Mouse (Mus musculus) intestine, embryonic 16.5 days (tissue): ENCODE measurements at regions not wholly inside any gene's neighbourhood (a gene's known extent, or its start where the extent isn't known, plus 50 kb on each side); places are given as distances from the start of the nearest gene placed in this dataset.
"Not testable (repeated sequence)": the region's sequence is repeated elsewhere in the genome, so short reads cannot be mapped to it uniquely, and the experiment has no call there.

Source experiments
- ATAC-seq: fragments of 200-750 bp; cut with Nextera tagmentation; 2 replicates; pipeline ENCODE4 v1.8.0; 2017; ENCODE audit warnings: moderate TSS enrichment, moderate library complexity
- H3K27ac ChIP-seq: fragments of 300-500 bp; sonication (generic); 2 replicates; pipeline ENCODE4 v1.5.1; 2014; ENCODE audit warnings: mild to moderate bottlenecking, low read length
- H3K27me3 ChIP-seq: fragments of 300-500 bp; sonication (generic); replicated peaks from 2 replicates; pipeline ENCODE4 v1.6.1; 2014; ENCODE audit warnings: low read length, control low read depth, mixed read lengths; ENCODE audit not compliant: control insufficient read depth, insufficient read depth
- H3K36me3 ChIP-seq: fragments of 300-500 bp; sonication (generic); 2 replicates; pipeline ENCODE4 v1.6.1; 2014; ENCODE audit warnings: low read length, control low read depth; ENCODE audit not compliant: control insufficient read depth, insufficient read depth
- H3K4me1 ChIP-seq: fragments of 300-500 bp; sonication (generic); 2 replicates; pipeline ENCODE4 v1.6.1; 2014; ENCODE audit warnings: low read length, control low read depth, mixed read lengths; ENCODE audit not compliant: control insufficient read depth, insufficient read depth
- H3K4me2 ChIP-seq: fragments of 300-500 bp; sonication (generic); 2 replicates; pipeline ENCODE4 v1.6.1; 2014; ENCODE audit warnings: low read depth, low read length, control low read depth
- H3K4me3 ChIP-seq: fragments of 300-500 bp; sonication (generic); 2 replicates; pipeline ENCODE4 v1.5.1; 2014; ENCODE audit warnings: mild to moderate bottlenecking, low read length
- H3K9ac ChIP-seq: fragments of 300-500 bp; sonication (generic); 2 replicates; pipeline ENCODE4 v1.6.1; 2014; ENCODE audit warnings: low read depth, low read length
- H3K9me3 ChIP-seq: fragments of 300-500 bp; sonication (generic); 2 replicates; pipeline ENCODE4 v1.6.1; 2016; ENCODE audit warnings: low read length, control low read depth; ENCODE audit not compliant: control insufficient read depth
- WGBS: fragments of 180-500 bp; shearing (Covaris S2); extraction: QIAGEN DNeasy Blood & Tissue Kit; methylation state at CpG from one replicate; pipeline ENCODE4 v1.1.7; 2014; 5-methylcytosine and 5-hydroxymethylcytosine counted together

DNA sequence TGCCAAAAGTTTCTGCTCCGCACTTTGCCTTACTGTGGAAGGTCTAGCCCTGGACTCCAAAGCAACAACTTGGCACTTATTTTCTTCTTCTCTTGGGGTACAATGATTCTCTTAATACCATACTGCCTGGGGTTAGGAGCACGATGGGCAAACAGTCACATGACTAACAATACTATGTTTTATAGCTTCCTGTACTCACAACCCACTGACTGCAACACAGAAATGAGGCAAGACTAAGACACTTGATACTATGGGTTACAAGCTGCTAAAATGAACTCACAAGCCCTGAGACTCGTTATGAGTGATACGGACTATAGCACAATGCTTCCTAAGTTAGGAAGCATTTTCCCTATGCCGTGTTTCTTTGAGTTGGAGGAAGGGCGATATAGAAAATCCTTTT is 222.3 kb upstream of the Zpld1 start:
- Histone ChIP-seq H3K36me3 (no peaks in the 10 kb centered on the region), H3K4me3 (no peak overlapping the region), H3K4me2 (no peak overlapping the region), H3K27me3 (no peaks in the 10 kb centered on the region), H3K27ac (no peak overlapping the region), H3K4me1 (0 out of 2 replicates have a peak, but pooled peaks cover 2% of the 10 kb centered on the region), H3K9ac (no peak overlapping the region), H3K9me3 (no peaks in the 10 kb centered on the region)
- ATAC-seq: peak; percentile 5
- 76% methylated on average over 6 of the region's 6 CpGs for WGBS

DNA sequence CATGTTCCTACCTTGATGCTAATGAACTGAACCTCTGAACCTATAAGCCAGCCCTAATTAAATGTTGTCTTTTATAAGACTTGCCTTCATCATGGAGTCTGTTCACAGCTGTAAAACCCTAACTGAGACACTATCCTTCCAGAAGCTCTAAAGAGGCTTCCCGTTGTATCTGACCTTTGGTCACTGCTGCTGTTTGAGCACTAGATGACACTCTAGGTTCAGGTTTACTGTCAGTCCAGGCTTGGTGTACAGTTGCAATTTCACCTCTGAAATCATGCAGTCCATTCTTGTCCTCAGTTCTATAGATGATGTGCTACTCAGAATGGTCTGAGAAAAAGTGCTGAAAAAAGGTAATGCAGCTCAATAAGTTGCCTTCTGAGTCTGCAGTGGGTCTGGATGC is 221.9 kb upstream of the Zpld1 start:
- no peaks in the 10 kb centered on the region for H3K27me3 ChIP-seq
- 0 out of 2 replicates have a peak, but pooled peaks cover 2% of the 10 kb centered on the region for H3K4me1 ChIP-seq
- no peak overlapping the region for H3K4me3 ChIP-seq
- no peaks in the 10 kb centered on the region for H3K36me3 ChIP-seq
- H3K4me2 ChIP-seq: no peak overlapping the region
- 48% methylated on average over 1 of the region's 1 CpGs for WGBS
- H3K9me3 ChIP-seq: no peaks in the 10 kb centered on the region
- no peak overlapping the region for H3K9ac ChIP-seq
- H3K27ac ChIP-seq: no peak overlapping the region
- peak; percentile 64 for ATAC-seq

DNA sequence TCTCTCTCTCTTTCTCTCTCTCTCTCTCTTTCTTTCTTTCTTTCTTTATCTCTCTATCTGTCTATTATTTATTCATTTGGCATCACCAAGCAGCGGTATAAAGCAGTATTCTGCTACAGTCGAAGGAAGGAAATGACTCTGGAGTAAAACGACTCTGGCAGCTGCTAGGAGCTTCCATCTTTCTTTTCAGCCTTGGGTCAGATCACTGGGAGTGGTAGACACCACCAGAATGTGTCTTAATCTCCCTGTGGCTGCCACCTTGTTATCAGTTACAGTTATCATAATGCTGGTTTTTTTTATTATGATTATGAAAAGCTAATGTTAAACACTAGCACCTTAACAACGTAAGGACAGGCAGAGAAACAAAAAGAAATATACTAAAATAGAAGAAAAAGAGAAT is 219.2 kb upstream of the Zpld1 start:
- WGBS: 75% methylated on average over 4 of the region's 4 CpGs
- no peak for ATAC-seq
- 0 out of 2 replicates have a peak, but pooled peaks cover 2% of the 10 kb centered on the region for H3K4me1 ChIP-seq
- no peak overlapping the region for H3K27ac ChIP-seq
- H3K4me2 ChIP-seq: no peak overlapping the region
- H3K9ac ChIP-seq: no peak overlapping the region
- no peaks in the 10 kb centered on the region for H3K36me3 ChIP-seq
- no peaks in the 10 kb centered on the region for H3K9me3 ChIP-seq
- no peaks in the 10 kb centered on the region for H3K27me3 ChIP-seq
- H3K4me3 ChIP-seq: no peak overlapping the region

DNA sequence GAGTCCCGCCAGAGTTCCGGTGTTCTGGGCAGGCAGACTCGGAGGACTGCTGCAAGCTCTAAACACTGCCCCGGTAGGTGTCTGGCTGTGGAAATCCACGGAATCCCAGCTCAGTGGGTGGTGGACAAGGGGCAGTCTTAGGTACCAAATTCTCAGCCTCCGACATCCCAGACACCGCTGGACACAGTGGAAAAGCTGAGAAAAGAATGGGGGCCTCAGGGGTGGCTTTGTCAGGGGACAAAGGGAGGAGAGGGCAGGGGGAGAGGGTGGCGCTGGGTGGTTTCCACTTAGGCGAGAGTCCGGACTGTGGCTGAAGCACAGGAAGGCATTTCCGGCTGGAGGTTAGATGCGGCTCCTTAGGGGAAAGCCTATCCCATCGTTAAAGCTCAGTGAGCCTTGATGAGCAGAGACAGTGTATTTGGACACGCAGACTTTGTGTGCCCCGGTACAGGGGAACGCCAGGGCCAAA is 217.5 kb upstream of the Zpld1 start:
- H3K9me3 ChIP-seq: no peaks in the 10 kb centered on the region
- 70% methylated on average over 16 of the region's 16 CpGs for WGBS
- H3K27ac ChIP-seq: no peak overlapping the region
- H3K4me2 ChIP-seq: no peak overlapping the region
- H3K27me3 ChIP-seq: no peaks in the 10 kb centered on the region
- no peak for ATAC-seq
- H3K36me3 ChIP-seq: no peaks in the 10 kb centered on the region
- 0 out of 2 replicates have a peak, but pooled peaks cover 2% of the 10 kb centered on the region for H3K4me1 ChIP-seq
- no peak overlapping the region for H3K4me3 ChIP-seq
- H3K9ac ChIP-seq: no peak overlapping the region

DNA sequence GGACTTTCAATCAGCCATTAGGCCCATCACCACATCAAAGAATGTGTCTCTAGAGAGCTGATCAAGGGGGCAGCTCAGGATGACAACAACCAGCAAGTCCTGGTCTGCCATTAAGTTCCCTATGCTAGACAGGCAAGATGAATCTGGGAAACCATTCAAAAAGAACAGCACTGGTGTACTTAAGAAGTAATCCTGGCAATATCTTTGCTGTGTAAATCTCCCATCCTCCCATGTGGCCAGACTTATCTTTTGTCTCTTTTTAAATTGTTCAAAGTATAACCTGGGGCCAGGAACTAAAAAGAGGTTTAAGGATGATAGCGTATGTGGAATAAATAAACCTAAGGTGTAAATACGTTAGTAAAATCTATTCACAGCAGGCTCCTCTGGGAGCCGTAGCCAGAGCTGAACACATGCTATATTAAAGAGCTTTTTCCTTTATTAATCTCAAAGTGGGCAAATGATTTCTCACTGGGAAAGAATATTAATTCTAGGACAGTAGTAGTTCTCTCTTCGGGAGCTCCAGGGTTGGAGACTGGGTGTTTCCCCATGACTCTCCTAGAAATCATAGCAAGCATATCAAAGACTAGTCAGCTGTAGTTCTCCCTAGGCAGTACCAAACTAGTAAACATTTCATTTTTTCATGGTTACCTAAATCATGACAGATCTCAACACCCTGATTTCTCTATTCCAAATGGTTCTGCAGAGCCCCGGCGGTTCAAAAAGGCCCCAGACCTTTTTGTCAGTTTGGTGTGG is 216.8 kb upstream of the Zpld1 start:
- H3K4me1 ChIP-seq: no peaks in the 10 kb centered on the region
- no peaks in the 10 kb centered on the region for H3K9me3 ChIP-seq
- H3K36me3 ChIP-seq: no peaks in the 10 kb centered on the region
- H3K27me3 ChIP-seq: no peaks in the 10 kb centered on the region
- H3K4me2 ChIP-seq: no peak overlapping the region
- H3K9ac ChIP-seq: no peak overlapping the region
- ATAC-seq: no peak
- 82% methylated on average over 6 of the region's 6 CpGs for WGBS
- no peak overlapping the region for H3K4me3 ChIP-seq
- H3K27ac ChIP-seq: no peak overlapping the region

DNA sequence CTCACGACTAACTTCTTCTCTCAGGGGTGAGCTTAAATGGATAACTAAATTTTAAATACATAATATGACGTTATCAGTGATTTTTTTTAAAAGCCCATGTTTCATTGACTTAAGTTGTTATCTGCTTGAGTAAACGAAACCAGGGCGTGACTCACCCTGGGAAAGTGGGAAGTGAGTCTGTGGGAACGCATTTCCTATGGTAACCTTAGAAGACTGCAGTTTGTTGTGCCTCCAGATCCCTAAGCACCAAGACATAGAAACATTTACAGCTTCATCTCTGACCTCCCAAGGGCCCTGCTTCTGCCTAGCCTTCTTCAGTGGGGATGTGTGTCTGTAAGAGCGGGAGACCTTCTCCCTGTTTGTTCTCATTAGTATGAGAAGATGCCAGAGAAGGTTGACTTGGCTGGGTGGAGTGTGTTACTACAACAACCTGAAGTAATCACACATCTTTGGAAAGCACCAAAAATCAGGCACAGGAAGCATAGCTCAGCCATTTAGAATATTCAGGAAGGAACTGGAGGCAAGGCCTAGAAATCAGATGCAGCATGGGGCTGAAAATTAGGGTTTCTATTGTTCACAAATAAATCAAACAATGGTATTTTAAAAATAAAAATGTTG is 207.1 kb upstream of the Zpld1 start:
- Histone ChIP-seq H3K4me1 (peaks cover 3% of the 10 kb centered on the region; the same call in 1 of the 2 replicates), H3K27ac (no peak overlapping the region), H3K4me2 (no peak overlapping the region), H3K27me3 (no peaks in the 10 kb centered on the region), H3K4me3 (no peak overlapping the region), H3K36me3 (no peaks in the 10 kb centered on the region), H3K9me3 (no peaks in the 10 kb centered on the region), H3K9ac (no peak overlapping the region)
- ATAC-seq: peak; percentile 93
- 37% methylated on average over 6 of the region's 6 CpGs for WGBS

DNA sequence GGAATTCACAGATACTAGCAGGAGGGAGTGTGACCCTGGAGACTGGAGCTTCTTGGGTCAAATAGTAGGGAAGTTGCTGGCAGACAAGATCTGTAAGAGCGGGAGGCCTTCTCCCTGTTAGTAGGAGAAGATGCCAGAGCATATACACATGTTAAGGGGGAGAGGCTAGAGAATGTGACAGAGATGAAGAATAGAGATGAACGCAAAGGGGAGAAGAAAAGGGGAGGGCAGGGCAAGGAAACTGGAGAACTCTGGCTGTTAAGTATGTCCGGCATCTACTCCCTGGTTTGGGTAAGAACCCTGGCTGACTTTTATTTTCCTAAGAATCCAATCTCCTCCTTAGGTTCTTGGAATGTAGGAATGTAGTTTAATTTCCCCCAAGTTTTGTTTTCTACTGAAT is 206.5 kb upstream of the Zpld1 start:
- no peak overlapping the region for H3K4me3 ChIP-seq
- ATAC-seq: peak; percentile 62
- no peaks in the 10 kb centered on the region for H3K27me3 ChIP-seq
- no peak overlapping the region for H3K27ac ChIP-seq
- no peaks in the 10 kb centered on the region for H3K9me3 ChIP-seq
- no peak overlapping the region for H3K4me2 ChIP-seq
- H3K36me3 ChIP-seq: no peaks in the 10 kb centered on the region
- WGBS: 62% methylated on average over 3 of the region's 3 CpGs
- H3K9ac ChIP-seq: no peak overlapping the region
- H3K4me1 ChIP-seq: peaks cover 3% of the 10 kb centered on the region; the same call in 1 of the 2 replicates

DNA sequence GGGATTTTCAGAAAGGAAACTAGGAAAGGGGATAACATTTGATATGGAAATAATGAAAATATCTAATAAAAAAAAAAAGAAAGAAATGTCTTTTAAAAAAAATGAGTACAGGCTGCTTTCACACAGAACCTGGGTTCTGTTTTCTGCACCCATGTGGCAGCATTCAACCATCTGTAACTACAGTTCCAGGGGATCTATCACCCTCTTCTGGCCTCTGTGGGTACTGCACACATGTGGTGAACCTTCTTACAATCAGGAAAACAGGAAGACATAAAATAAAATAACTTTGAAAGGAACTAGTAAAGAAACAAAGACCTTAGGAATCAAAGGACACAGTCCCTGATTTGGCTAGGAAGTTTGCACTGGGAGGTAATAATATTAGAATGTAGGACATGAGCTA is 205.5 kb upstream of the Zpld1 start:
- ATAC-seq: no peak
- H3K27me3 ChIP-seq: no peaks in the 10 kb centered on the region
- no peak overlapping the region for H3K9ac ChIP-seq
- no peak overlapping the region for H3K27ac ChIP-seq
- no peaks in the 10 kb centered on the region for H3K9me3 ChIP-seq
- no peak overlapping the region for H3K4me3 ChIP-seq
- no peak overlapping the region for H3K4me2 ChIP-seq
- H3K4me1 ChIP-seq: peaks cover 3% of the 10 kb centered on the region; the same call in 1 of the 2 replicates
- no peaks in the 10 kb centered on the region for H3K36me3 ChIP-seq

DNA sequence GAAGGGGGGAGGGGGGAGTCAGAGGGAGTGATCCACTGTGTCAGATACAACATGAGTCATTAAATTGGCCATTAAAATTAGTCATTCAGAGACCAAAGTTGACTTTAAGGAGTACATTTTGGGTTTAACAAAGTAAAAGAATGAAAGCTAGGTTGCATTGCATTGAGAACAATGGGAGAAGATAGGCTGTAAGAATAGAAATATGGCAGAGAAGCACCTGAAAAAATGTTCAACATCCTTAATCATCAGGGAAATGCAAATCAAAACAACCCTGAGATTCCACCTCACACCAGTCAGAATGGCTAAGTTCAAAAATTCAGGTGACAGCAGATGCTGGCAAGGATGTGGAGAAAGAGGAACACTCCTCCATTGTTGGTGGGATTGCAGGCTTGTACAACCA is 202.0 kb upstream of the Zpld1 start:
- H3K4me1 ChIP-seq, H3K9me3 ChIP-seq, H3K9ac ChIP-seq, H3K27me3 ChIP-seq, H3K36me3 ChIP-seq, H3K27ac ChIP-seq, H3K4me2 ChIP-seq, H3K4me3 ChIP-seq, ATAC-seq: not testable (repeated sequence)
